Mouse (Mus musculus) testis, adult 2 months (tissue): ENCODE data around the gene Rictor.

Experiments used
- CTCF ChIP-seq: fragments of 200-500 bp; IDR thresholded peaks from 2 replicates; pipeline ENCODE4 v1.5.1; 2012; ENCODE audit warnings: low read depth, mild to moderate bottlenecking, inconsistent platforms, low read length, moderate library complexity; ENCODE audit not compliant: control insufficient read depth, insufficient read depth, insufficient replicate concordance
- POLR2A ChIP-seq: fragments of 200-500 bp; IDR thresholded peaks from 2 replicates; pipeline ENCODE4 v1.6.1; 2012; ENCODE audit warnings: low read depth, mild to moderate bottlenecking, inconsistent platforms, low read length, moderate library complexity; ENCODE audit not compliant: control insufficient read depth

- no peak for TF ChIP-seq POLR2A
- TF ChIP-seq CTCF = no peak
These were observed 7.1 kb downstream of the Rictor start for GRCm38 (mm10) chr15:6715237-6715636.
